Mouse (Mus musculus): Measurements from ENCODE around the gene Nr2f1. TPM values are rescaled to one million over a fixed set of nuclear protein-coding genes. Genes with fewer than 3 reads are reported as not detected.

The Nr2f1 gene
- polyA plus RNA-seq, 1 experiment from 2014 or later: 9.8 TPM

DNA sequence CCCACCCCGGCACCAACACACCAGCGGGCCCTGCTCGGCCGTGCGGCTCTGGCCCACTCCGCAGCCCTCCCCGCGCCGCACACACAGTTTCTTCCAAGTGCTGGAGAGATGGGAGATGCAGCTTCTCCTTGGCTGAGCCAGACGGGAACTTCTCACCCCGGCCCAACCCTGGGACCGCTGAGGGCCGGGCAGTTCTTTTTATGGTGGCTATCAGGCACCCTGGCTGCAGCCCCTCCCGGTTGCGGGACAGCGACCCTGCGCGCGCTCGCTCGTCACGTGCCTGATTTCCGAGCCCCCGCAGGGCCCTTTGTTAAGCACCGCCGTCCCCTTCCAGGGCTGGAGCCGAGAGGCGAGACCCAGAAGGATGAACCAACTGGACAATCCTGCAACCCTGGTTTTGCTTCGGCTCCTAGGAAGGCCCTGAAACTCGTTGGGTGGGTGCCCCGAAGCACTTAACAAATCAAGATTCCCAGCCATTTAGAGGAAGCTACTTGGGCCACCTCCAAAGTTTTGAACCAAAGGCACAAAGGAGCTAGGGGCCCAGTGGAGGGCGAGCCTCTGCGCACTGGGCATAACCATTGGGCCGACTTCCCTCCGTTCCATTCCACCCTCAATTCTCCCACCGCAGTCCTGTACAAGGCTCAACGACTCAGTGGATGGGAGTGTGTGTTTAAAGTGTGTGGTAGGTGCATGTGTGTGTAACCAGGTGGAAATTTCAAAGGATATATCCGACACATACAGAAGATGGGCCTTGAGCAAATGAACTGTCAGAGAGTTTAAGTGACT lies 20.1 kb downstream of the Nr2f1 start:
- DNase-seq (ENCODE audit: low spot score) (no peak), ATAC-seq (replicated peaks; ENCODE audit: low FRiP score, low read depth) (peak; percentile 33; the same call in 1 of the 2 replicates)
- Histone ChIP-seq H3K4me3 (replicated peaks; ENCODE audit: low read depth, low read length) (peak overlapping the region; percentile 30), H3K27ac (no peak overlapping the region), H3K4me2 (ENCODE audit: low read length) (peak overlapping the region; percentile 59), H3K9me3 (replicated peaks; ENCODE audit: low read length) (no peaks in the 10 kb centered on the region), H3K4me1 (replicated peaks; ENCODE audit: insufficient read depth, low read length) (peaks cover 10% of the 10 kb centered on the region; the same call in 1 of the 2 replicates), H3K36me3 (ENCODE audit: insufficient read depth, low read length) (no peaks in the 10 kb centered on the region), H3K27me3 (ENCODE audit: insufficient read depth, low read length) (peaks cover 61% of the 10 kb centered on the region), H3K9ac (ENCODE audit: low read depth, low read length) (0 out of 2 replicates have a peak overlapping the region, but pooled peaks have one; percentile 24)
- 7% methylated on average over 38 of the region's 38 CpGs for WGBS
- TF ChIP-seq CTCF (IDR thresholded peaks at IDR 0.05; ENCODE audit: low read depth): no peak

DNA sequence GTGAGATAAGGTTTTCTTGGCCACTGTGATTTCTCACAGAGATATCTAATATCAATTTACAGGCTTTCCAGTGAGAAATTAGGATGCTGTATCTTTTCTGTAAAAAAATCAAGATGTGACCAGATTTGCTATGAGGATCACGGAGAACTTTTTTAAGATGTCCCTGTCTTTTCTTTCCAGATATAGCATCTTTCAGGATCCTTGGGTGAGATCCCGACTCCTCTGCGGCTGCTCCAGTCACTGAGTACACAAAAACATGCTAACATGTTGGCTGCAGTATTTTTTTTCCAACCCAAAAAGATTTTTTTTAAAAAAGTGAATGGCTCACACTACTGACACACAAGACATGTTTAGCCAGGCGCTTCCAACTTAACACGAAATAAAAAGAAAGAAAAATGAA lies 20.8 kb downstream of the Nr2f1 start:
- H3K9ac ChIP-seq (ENCODE audit: low read depth, low read length): no peak overlapping the region
- no peak overlapping the region for H3K27ac ChIP-seq
- H3K4me2 ChIP-seq (ENCODE audit: low read length): 0 out of 2 replicates have a peak overlapping the region, but pooled peaks have one; percentile 59
- H3K9me3 ChIP-seq (replicated peaks; ENCODE audit: low read length): no peaks in the 10 kb centered on the region
- H3K4me3 ChIP-seq (replicated peaks; ENCODE audit: low read depth, low read length): no peak overlapping the region
- DNase-seq (ENCODE audit: low spot score) (no peak), ATAC-seq (replicated peaks; ENCODE audit: low FRiP score, low read depth) (no peak)
- peaks cover 10% of the 10 kb centered on the region; the same call in 1 of the 2 replicates for H3K4me1 ChIP-seq (replicated peaks; ENCODE audit: insufficient read depth, low read length)
- no peaks in the 10 kb centered on the region for H3K36me3 ChIP-seq (ENCODE audit: insufficient read depth, low read length)
- H3K27me3 ChIP-seq (ENCODE audit: insufficient read depth, low read length): peaks cover 67% of the 10 kb centered on the region
- no peak for TF ChIP-seq CTCF (IDR thresholded peaks at IDR 0.05; ENCODE audit: low read depth)
- WGBS: 38% methylated on average over 5 of the region's 5 CpGs

DNA sequence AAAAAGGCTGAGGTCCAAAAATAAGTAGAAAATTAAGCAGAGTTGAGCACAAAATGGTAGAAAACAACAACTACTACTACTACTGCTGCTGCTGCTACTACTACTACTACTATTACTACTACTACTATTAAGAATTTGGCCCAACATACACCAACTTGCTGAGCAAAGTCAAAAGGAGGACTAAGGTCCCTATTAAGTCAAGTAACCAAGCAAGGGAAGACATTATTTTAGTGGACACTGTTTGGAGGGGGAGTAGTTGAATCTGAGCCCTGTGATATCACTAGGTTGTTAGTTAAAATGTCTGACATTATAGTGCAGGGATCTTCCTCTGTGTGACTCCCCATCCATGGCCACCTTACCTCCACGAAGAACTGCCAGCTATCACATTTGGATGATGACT lies 21.5 kb downstream of the Nr2f1 start:
- Histone ChIP-seq H3K9me3 (replicated peaks; ENCODE audit: low read length) (no peaks in the 10 kb centered on the region), H3K36me3 (ENCODE audit: insufficient read depth, low read length) (no peaks in the 10 kb centered on the region), H3K4me1 (replicated peaks; ENCODE audit: insufficient read depth, low read length) (peaks cover 10% of the 10 kb centered on the region; the same call in 1 of the 2 replicates), H3K9ac (ENCODE audit: low read depth, low read length) (no peak overlapping the region), H3K27ac (no peak overlapping the region), H3K27me3 (ENCODE audit: insufficient read depth, low read length) (peaks cover 73% of the 10 kb centered on the region), H3K4me3 (replicated peaks; ENCODE audit: low read depth, low read length) (no peak overlapping the region), H3K4me2 (ENCODE audit: low read length) (no peak overlapping the region)
- DNase-seq (ENCODE audit: low spot score) (no peak), ATAC-seq (replicated peaks; ENCODE audit: low FRiP score, low read depth) (no peak)
- 37% methylated on average over 1 of the region's 1 CpGs for WGBS
- no peak for TF ChIP-seq CTCF (IDR thresholded peaks at IDR 0.05; ENCODE audit: low read depth)

DNA sequence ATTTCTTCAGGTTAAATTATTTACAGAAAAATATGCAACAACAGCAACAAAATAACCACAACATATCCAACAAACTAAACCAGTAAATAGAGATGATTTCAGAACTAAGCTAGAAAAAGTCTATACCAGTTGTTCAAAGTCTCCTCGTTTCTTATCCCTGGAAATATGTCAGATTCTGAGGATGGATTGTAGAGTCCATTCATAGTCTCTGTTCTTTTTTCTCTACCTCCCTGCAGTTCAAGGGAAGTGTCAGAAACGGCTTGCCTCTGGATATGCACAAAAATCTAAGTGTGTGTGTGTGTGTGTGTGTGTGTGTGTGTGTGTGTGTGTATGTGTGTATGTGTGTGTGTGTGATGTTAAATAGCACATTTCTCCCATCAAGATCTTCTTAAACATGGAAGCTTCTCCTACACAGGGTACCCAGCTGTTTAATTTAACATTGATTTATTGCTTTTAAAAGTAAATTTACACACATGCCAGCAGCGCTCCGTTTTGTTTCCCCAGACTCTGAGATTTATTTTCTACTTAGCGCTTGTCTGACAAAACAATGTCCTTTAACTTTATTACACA lies 22.1 kb downstream of the Nr2f1 start:
- peaks cover 79% of the 10 kb centered on the region for H3K27me3 ChIP-seq (ENCODE audit: insufficient read depth, low read length)
- no peak overlapping the region for H3K9ac ChIP-seq (ENCODE audit: low read depth, low read length)
- TF ChIP-seq CTCF (IDR thresholded peaks at IDR 0.05; ENCODE audit: low read depth): no peak
- H3K36me3 ChIP-seq (ENCODE audit: insufficient read depth, low read length): no peaks in the 10 kb centered on the region
- H3K9me3 ChIP-seq (replicated peaks; ENCODE audit: low read length): no peaks in the 10 kb centered on the region
- peaks cover 10% of the 10 kb centered on the region; the same call in 1 of the 2 replicates for H3K4me1 ChIP-seq (replicated peaks; ENCODE audit: insufficient read depth, low read length)
- H3K27ac ChIP-seq: no peak overlapping the region
- ATAC-seq (replicated peaks; ENCODE audit: low FRiP score, low read depth): no peak
- H3K4me2 ChIP-seq (ENCODE audit: low read length): no peak overlapping the region
- no peak overlapping the region for H3K4me3 ChIP-seq (replicated peaks; ENCODE audit: low read depth, low read length)
- 9% methylated on average over 5 of the region's 5 CpGs for WGBS
- DNase-seq (ENCODE audit: low spot score): peak; percentile 58

DNA sequence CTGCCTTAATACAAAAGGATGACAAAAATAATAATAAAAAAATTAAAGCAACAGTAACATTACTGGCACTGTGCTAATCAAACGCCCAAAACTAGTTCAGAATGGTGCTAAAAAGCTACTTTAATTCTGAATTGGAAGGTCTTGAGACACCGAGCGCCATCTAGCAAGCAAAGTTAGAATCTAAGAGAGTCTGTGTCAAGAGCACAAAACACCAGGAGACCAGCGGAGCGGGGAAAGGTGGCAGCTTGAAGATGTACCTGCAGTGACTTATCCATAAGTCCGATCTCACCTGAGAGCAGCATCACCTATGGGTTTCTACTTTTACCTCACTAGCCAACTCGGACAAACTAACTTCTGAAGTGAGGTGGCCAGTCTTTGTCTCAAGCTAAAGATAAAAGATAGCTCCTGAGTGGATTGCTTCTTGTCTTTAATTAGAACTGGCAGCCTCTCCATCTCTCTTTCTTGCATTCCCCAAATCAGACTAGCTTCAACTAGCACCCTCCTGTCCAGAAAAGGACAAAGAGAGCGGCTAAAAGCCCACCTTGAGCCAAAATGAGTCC lies 23.7 kb downstream of the Nr2f1 start:
- H3K36me3 ChIP-seq (ENCODE audit: insufficient read depth, low read length): no peaks in the 10 kb centered on the region
- no peak overlapping the region for H3K4me2 ChIP-seq (ENCODE audit: low read length)
- H3K4me3 ChIP-seq (replicated peaks; ENCODE audit: low read depth, low read length): no peak overlapping the region
- peak; percentile 53 for TF ChIP-seq CTCF (IDR thresholded peaks at IDR 0.05; ENCODE audit: low read depth)
- no peak overlapping the region for H3K9ac ChIP-seq (ENCODE audit: low read depth, low read length)
- H3K27ac ChIP-seq: no peak overlapping the region
- peaks cover under 1% of the 10 kb centered on the region; the same call in 1 of the 2 replicates for H3K4me1 ChIP-seq (replicated peaks; ENCODE audit: insufficient read depth, low read length)
- ATAC-seq (replicated peaks; ENCODE audit: low FRiP score, low read depth): no peak
- WGBS: 8% methylated on average over 8 of the region's 8 CpGs
- no peaks in the 10 kb centered on the region for H3K9me3 ChIP-seq (replicated peaks; ENCODE audit: low read length)
- DNase-seq (ENCODE audit: low spot score): peak; percentile 75
- H3K27me3 ChIP-seq (ENCODE audit: insufficient read depth, low read length): peaks cover 80% of the 10 kb centered on the region

DNA sequence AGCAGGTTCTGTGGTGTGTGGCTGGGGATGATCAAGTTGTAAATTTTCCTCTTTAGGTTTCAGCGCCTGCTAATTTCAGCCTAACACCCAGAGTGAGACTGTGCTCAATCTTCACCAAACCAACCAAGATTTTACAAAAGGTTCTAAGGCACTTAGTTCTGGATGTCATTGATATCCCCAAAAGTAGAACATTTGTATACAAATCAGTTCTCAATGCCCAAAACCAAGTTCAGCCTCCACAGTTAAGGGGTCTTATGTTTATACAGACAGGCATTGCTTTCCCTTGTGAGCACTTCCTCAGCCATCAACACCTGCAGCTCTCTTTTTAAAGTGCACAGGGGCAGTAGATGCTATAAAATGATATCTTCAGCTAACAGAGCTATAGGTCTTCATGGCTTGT lies 24.7 kb downstream of the Nr2f1 start:
- no peaks in the 10 kb centered on the region for H3K4me1 ChIP-seq (replicated peaks; ENCODE audit: insufficient read depth, low read length)
- ATAC-seq (replicated peaks; ENCODE audit: low FRiP score, low read depth) (no peak), DNase-seq (ENCODE audit: low spot score) (no peak)
- 36% methylated on average over 1 of the region's 1 CpGs for WGBS
- H3K9me3 ChIP-seq (replicated peaks; ENCODE audit: low read length): no peaks in the 10 kb centered on the region
- no peak overlapping the region for H3K4me2 ChIP-seq (ENCODE audit: low read length)
- no peak for TF ChIP-seq CTCF (IDR thresholded peaks at IDR 0.05; ENCODE audit: low read depth)
- H3K9ac ChIP-seq (ENCODE audit: low read depth, low read length): no peak overlapping the region
- no peaks in the 10 kb centered on the region for H3K36me3 ChIP-seq (ENCODE audit: insufficient read depth, low read length)
- no peak overlapping the region for H3K4me3 ChIP-seq (replicated peaks; ENCODE audit: low read depth, low read length)
- H3K27me3 ChIP-seq (ENCODE audit: insufficient read depth, low read length): peaks cover 73% of the 10 kb centered on the region
- H3K27ac ChIP-seq: no peak overlapping the region
